Mouse (Mus musculus): ENCODE measurements around the gene Atp11b. TPM values are rescaled to one million over a fixed set of nuclear protein-coding genes. Genes with fewer than 3 reads are reported as not detected.

Atp11b gene
- total RNA-seq, 1 experiment, result 69.9 TPM

DNA sequence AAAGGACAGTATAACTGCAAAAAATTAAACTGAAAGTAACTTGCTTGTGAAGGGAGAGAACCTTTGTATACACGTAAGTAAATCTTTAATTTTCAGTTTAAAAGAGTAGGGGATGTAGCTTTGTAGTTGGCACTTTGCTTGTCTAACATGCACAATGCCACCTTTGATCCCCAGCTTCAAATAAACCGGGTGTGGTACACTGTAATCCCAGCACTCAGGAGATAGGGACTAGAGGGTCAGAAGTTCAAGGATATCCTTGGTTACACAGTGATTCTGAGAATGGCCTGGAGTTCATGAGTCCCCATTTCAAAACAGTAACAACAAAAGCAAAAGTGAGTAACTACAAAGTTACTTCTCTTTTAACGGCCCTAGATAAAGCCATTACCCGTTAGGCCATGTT lies 137.2 kb downstream of the Atp11b start:
- Histone ChIP-seq H3K9ac (ENCODE audit: insufficient read depth, low read depth, low read length, poor library complexity, severe bottlenecking) (no peak overlapping the region), H3K27ac (ENCODE audit: insufficient read depth, low read depth, low read length, poor library complexity, severe bottlenecking) (no peak overlapping the region), H3K4me3 (ENCODE audit: insufficient read depth in 1 of 2, low read depth in 1 of 2, low read length in 2 of 2, poor library complexity in 1 of 2, severe bottlenecking in 1 of 2) (no peak overlapping the region), H3K9me3 (ENCODE audit: control insufficient read depth, insufficient read depth, low read depth, low read length) (no peaks in the 10 kb centered on the region), H3K36me3 (ENCODE audit: control insufficient read depth, insufficient read depth, low read length, poor library complexity, severe bottlenecking) (0 out of 2 replicates have a peak, but pooled peaks cover 2% of the 10 kb centered on the region), H3K4me1 (ENCODE audit: control insufficient read depth in 2 of 2, insufficient read depth in 2 of 2, low read length in 2 of 2, poor library complexity in 1 of 2) (peaks cover 0 to 3% of the 10 kb centered on the region in 2 experiments; a peak in 1 of 4 replicates)
- TF ChIP-seq HCFC1 (IDR thresholded peaks at IDR 0.05; ENCODE audit: borderline replicate concordance, insufficient read depth, low read length), result no peak
- no peak for TF ChIP-seq MAFK (IDR thresholded peaks at IDR 0.05; ENCODE audit: insufficient read depth, low read depth, low read length)
- TF ChIP-seq ZC3H11A (IDR thresholded peaks at IDR 0.05; ENCODE audit: borderline replicate concordance, low read depth, low read length), result no peak
- no peak for TF ChIP-seq ZNF384 (IDR thresholded peaks at IDR 0.05; ENCODE audit: low read depth, low read length)
- TF ChIP-seq CHD2 (IDR thresholded peaks at IDR 0.05; ENCODE audit: low read depth, low read length), result no peak
- in situ Hi-C loops (cut with MboI; ENCODE audit: low sequenced_read_pairs in 2 of 2, unreplicated experiment in 2 of 2), result no loop called here
- DNase-seq (ENCODE audit: low read depth, low spot score), result no peak

DNA sequence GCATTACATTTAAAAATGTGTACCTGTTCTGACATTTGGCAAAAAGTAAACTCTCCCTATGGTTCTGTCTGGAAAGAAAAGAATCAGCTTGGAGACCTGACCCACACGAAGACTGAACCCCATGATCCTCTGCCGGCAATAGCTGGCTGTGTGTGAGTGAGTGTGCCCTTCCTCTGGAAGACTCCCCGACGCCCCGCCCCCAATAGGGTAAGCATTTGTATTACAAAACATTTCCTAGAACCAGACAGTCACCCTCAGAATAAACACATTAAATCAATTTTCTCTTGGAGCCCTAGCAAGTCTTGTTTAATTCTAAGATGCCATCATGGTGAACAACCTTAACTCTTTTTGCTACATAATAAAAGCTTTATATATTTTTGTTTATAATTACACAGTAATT lies 139.2 kb downstream of the Atp11b start:
- Histone ChIP-seq H3K9ac (ENCODE audit: insufficient read depth, low read depth, low read length, poor library complexity, severe bottlenecking) (no peak overlapping the region), H3K4me1 (ENCODE audit: control insufficient read depth in 2 of 2, insufficient read depth in 2 of 2, low read length in 2 of 2, poor library complexity in 1 of 2) (peaks cover 0 to 3% of the 10 kb centered on the region in 2 experiments; a peak in 1 of 4 replicates), H3K9me3 (ENCODE audit: control insufficient read depth, insufficient read depth, low read depth, low read length) (no peaks in the 10 kb centered on the region), H3K36me3 (ENCODE audit: control insufficient read depth, insufficient read depth, low read length, poor library complexity, severe bottlenecking) (0 out of 2 replicates have a peak, but pooled peaks cover 2% of the 10 kb centered on the region), H3K4me3 (ENCODE audit: insufficient read depth in 1 of 2, low read depth in 1 of 2, low read length in 2 of 2, poor library complexity in 1 of 2, severe bottlenecking in 1 of 2) (no peak overlapping the region), H3K27ac (ENCODE audit: insufficient read depth, low read depth, low read length, poor library complexity, severe bottlenecking) (no peak overlapping the region)
- TF ChIP-seq CHD2 (IDR thresholded peaks at IDR 0.05; ENCODE audit: low read depth, low read length) (no peak), MAFK (IDR thresholded peaks at IDR 0.05; ENCODE audit: insufficient read depth, low read depth, low read length) (no peak), ZC3H11A (IDR thresholded peaks at IDR 0.05; ENCODE audit: borderline replicate concordance, low read depth, low read length) (no peak), HCFC1 (IDR thresholded peaks at IDR 0.05; ENCODE audit: borderline replicate concordance, insufficient read depth, low read length) (no peak), ZNF384 (IDR thresholded peaks at IDR 0.05; ENCODE audit: low read depth, low read length) (no peak)
- in situ Hi-C loops (cut with MboI; ENCODE audit: low sequenced_read_pairs in 2 of 2, unreplicated experiment in 2 of 2), result no loop called here
- DNase-seq (ENCODE audit: low read depth, low spot score), result no peak

DNA sequence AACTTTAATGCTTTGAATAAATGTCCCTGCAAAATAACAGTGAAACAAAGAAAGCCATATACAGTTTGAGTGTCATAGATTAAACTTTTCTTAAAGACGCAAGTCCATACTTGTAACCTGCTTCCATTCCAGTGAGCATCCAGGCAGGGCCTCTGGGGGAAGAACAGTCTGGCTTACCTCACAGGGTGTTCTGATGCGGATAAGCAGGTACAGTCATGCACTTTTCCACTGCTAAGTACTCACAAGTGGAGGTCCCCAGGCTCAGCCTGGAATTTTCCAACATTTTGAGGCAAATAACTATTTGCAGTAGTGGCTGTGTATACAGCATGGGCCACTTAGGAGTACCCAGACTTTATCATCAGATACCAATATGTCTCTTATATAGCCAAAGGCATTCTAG lies 144.0 kb downstream of the Atp11b start:
- in situ Hi-C loops (cut with MboI; ENCODE audit: low sequenced_read_pairs in 2 of 2, unreplicated experiment in 2 of 2), result no loop called here
- DNase-seq (ENCODE audit: low read depth, low spot score), result no peak
- H3K4me3 ChIP-seq (ENCODE audit: insufficient read depth in 1 of 2, low read depth in 1 of 2, low read length in 2 of 2, poor library complexity in 1 of 2, severe bottlenecking in 1 of 2), result no peak overlapping the region
- TF ChIP-seq ZNF384 (IDR thresholded peaks at IDR 0.05; ENCODE audit: low read depth, low read length) (no peak), MAFK (IDR thresholded peaks at IDR 0.05; ENCODE audit: insufficient read depth, low read depth, low read length) (no peak), CHD2 (IDR thresholded peaks at IDR 0.05; ENCODE audit: low read depth, low read length) (no peak), ZC3H11A (IDR thresholded peaks at IDR 0.05; ENCODE audit: borderline replicate concordance, low read depth, low read length) (no peak), HCFC1 (IDR thresholded peaks at IDR 0.05; ENCODE audit: borderline replicate concordance, insufficient read depth, low read length) (no peak)
- H3K27ac ChIP-seq (ENCODE audit: insufficient read depth, low read depth, low read length, poor library complexity, severe bottlenecking), result no peak overlapping the region
- no peaks in the 10 kb centered on the region for H3K9me3 ChIP-seq (ENCODE audit: control insufficient read depth, insufficient read depth, low read depth, low read length)
- no peaks in the 10 kb centered on the region for H3K36me3 ChIP-seq (ENCODE audit: control insufficient read depth, insufficient read depth, low read length, poor library complexity, severe bottlenecking)
- H3K4me1 ChIP-seq (ENCODE audit: control insufficient read depth in 2 of 2, insufficient read depth in 2 of 2, low read length in 2 of 2, poor library complexity in 1 of 2), result peaks cover 0 to 1% of the 10 kb centered on the region in 2 experiments; a peak in 1 of 4 replicates
- H3K9ac ChIP-seq (ENCODE audit: insufficient read depth, low read depth, low read length, poor library complexity, severe bottlenecking), result no peak overlapping the region

GRCm38 (mm10) chr3:35899109-35899508 lies 145.2 kb downstream of the Atp11b start:
- no peak for DNase-seq (ENCODE audit: low read depth, low spot score)
- TF ChIP-seq HCFC1 (IDR thresholded peaks at IDR 0.05; ENCODE audit: borderline replicate concordance, insufficient read depth, low read length) (no peak), MAFK (IDR thresholded peaks at IDR 0.05; ENCODE audit: insufficient read depth, low read depth, low read length) (no peak), ZNF384 (IDR thresholded peaks at IDR 0.05; ENCODE audit: low read depth, low read length) (no peak), CHD2 (IDR thresholded peaks at IDR 0.05; ENCODE audit: low read depth, low read length) (no peak), ZC3H11A (IDR thresholded peaks at IDR 0.05; ENCODE audit: borderline replicate concordance, low read depth, low read length) (no peak)
- H3K9ac ChIP-seq (ENCODE audit: insufficient read depth, low read depth, low read length, poor library complexity, severe bottlenecking), result no peak overlapping the region
- no peaks in the 10 kb centered on the region for H3K4me1 ChIP-seq (ENCODE audit: control insufficient read depth in 2 of 2, insufficient read depth in 2 of 2, low read length in 2 of 2, poor library complexity in 1 of 2)
- in situ Hi-C loops (cut with MboI; ENCODE audit: low sequenced_read_pairs in 2 of 2, unreplicated experiment in 2 of 2), result no loop called here
- no peaks in the 10 kb centered on the region for H3K9me3 ChIP-seq (ENCODE audit: control insufficient read depth, insufficient read depth, low read depth, low read length)
- no peaks in the 10 kb centered on the region; the same call in 1 of the 2 replicates for H3K36me3 ChIP-seq (ENCODE audit: control insufficient read depth, insufficient read depth, low read length, poor library complexity, severe bottlenecking)
- no peak overlapping the region for H3K27ac ChIP-seq (ENCODE audit: insufficient read depth, low read depth, low read length, poor library complexity, severe bottlenecking)
- no peak overlapping the region for H3K4me3 ChIP-seq (ENCODE audit: insufficient read depth in 1 of 2, low read depth in 1 of 2, low read length in 2 of 2, poor library complexity in 1 of 2, severe bottlenecking in 1 of 2)

Measured in ES-E14 (cell line).